ENCODE assay signal across 17 mouse cellular contexts in the genomic region with DNA sequence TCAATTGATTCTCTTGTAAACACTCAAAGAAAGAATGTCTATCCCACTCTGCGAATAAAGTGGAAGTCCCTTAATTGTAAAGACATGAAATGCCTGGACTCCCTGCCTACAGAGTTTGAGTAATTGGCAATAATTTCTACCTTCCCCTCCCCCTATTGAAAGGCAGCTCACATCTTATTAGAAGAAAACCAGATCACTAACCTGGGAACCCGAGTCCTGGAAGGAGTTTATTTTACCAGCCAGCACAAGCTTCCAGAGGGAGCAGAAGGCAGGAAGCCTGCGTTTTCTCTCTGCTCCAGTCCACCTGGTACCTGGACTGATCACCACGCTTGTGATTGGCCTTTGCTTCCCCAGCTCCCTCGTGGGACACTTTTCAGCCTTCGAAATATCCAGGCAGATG. TPM values are rescaled to one million over a fixed set of nuclear protein-coding genes. Genes with fewer than 3 reads are reported as not detected.
DNase-seq lines count a peak whose midpoint lies in the region; ATAC-seq and TF ChIP-seq lines count a peak whose summit lies in the region.
"Had no signal": no experiment of that assay in that cellular context is flagged by ENCODE, and none has a peak within 500 bp of the region (broad histone marks: within the 10 kb centered on the region; RNA-seq: fewer than 3 reads in every experiment).

No protein-coding gene starts in this region.

- H3K9ac ChIP-seq in intestine, embryonic 14.5 days (ENCODE audit: low read length): no peak overlapping the region
- no peak overlapping the region for H3K9ac ChIP-seq in intestine, embryonic 16.5 days (ENCODE audit: low read depth, low read length)
- H3K9ac ChIP-seq in embryonic facial prominence, embryonic 11.5 days (replicated peaks; ENCODE audit: low read length): peak overlapping the region; percentile 5; the same call in 1 of the 2 replicates
- H3K9ac ChIP-seq in limb, embryonic 14.5 days (ENCODE audit: low read depth, low read length, severe bottlenecking): no peak overlapping the region
- H3K9ac ChIP-seq: forebrain, embryonic 15.5 days had no signal

- H3K4me1 ChIP-seq in intestine, embryonic 14.5 days (replicated peaks; ENCODE audit: control insufficient read depth, insufficient read depth, low read length): peaks cover 35% of the 10 kb centered on the region
- H3K4me1 ChIP-seq in intestine, embryonic 16.5 days (ENCODE audit: control insufficient read depth, insufficient read depth, low read length): peaks cover 11% of the 10 kb centered on the region; the same call in 1 of the 2 replicates
- peaks cover 16% of the 10 kb centered on the region for H3K4me1 ChIP-seq in embryonic facial prominence, embryonic 11.5 days (ENCODE audit: control insufficient read depth, insufficient read depth, low read length)
- peaks cover 34% of the 10 kb centered on the region for H3K4me1 ChIP-seq in limb, embryonic 14.5 days (ENCODE audit: control insufficient read depth, insufficient read depth, low read length)

- no peak overlapping the region for H3K4me3 ChIP-seq in intestine, embryonic 14.5 days (ENCODE audit: low read depth, low read length)
- no peak overlapping the region for H3K4me3 ChIP-seq in intestine, embryonic 16.5 days (ENCODE audit: low read length)
- H3K4me3 ChIP-seq in embryonic facial prominence, embryonic 11.5 days (ENCODE audit: low read depth, low read length): no peak overlapping the region
- H3K4me3 ChIP-seq in limb, embryonic 14.5 days (replicated peaks; ENCODE audit: low read length): no peak overlapping the region
- H3K4me3 ChIP-seq: forebrain, embryonic 15.5 days had no signal

- H3K4me2 ChIP-seq in intestine, embryonic 14.5 days (ENCODE audit: low read length): no peak overlapping the region
- H3K4me2 ChIP-seq in intestine, embryonic 16.5 days (ENCODE audit: low read depth, low read length): no peak overlapping the region
- H3K4me2 ChIP-seq in embryonic facial prominence, embryonic 11.5 days (ENCODE audit: low read depth, low read length): peak overlapping the region; percentile 21; the same call in 1 of the 2 replicates
- H3K4me2 ChIP-seq in limb, embryonic 14.5 days (replicated peaks; ENCODE audit: low read depth, low read length, severe bottlenecking): 0 out of 2 replicates have a peak overlapping the region, but pooled peaks have one; percentile 10
- H3K4me2 ChIP-seq: forebrain, embryonic 15.5 days had no signal

- WGBS in intestine, embryonic 14.5 days: 12% methylated on average over 6 of the region's 6 CpGs
- 21% methylated on average over 6 of the region's 6 CpGs for WGBS in intestine, embryonic 16.5 days
- 21% methylated on average over 6 of the region's 6 CpGs for WGBS in embryonic facial prominence, embryonic 11.5 days
- 8% methylated on average over 6 of the region's 6 CpGs for WGBS in limb, embryonic 14.5 days

- peak; percentile 62 for DNase-seq in intestine, embryonic 14.5 days (ENCODE audit: low spot score)
- DNase-seq in embryo, embryonic 10 days (ENCODE audit: low spot score): peak; percentile 49
- peak; percentile 72 for DNase-seq in embryonic facial prominence, embryonic 11.5 days (ENCODE audit: low spot score)
- DNase-seq in limb, embryonic 14.5 days (ENCODE audit: low spot score): peak; percentile 59
- no peak for DNase-seq in right cerebral cortex, postnatal 4 days
- no peak for DNase-seq in cerebellum, postnatal 10 days
- no peak for DNase-seq in right cerebral cortex, adult 2 months (ENCODE audit: low spot score in 2 of 2)
- DNase-seq: adrenal gland, postnatal 36 days; heart, postnatal 4 days; kidney, adult 2 months; thymus, adult 18-20 months had no signal

- H3K9me3 ChIP-seq in intestine, embryonic 14.5 days (ENCODE audit: control insufficient read depth, low read length): no peaks in the 10 kb centered on the region
- H3K9me3 ChIP-seq in intestine, embryonic 16.5 days (ENCODE audit: control insufficient read depth, low read length): no peaks in the 10 kb centered on the region
- H3K9me3 ChIP-seq in embryonic facial prominence, embryonic 11.5 days (replicated peaks; ENCODE audit: control insufficient read depth, low read length): no peaks in the 10 kb centered on the region
- H3K9me3 ChIP-seq in limb, embryonic 14.5 days (ENCODE audit: control insufficient read depth, low read length): no peaks in the 10 kb centered on the region
- H3K9me3 ChIP-seq: forebrain, embryonic 15.5 days had no signal

- H3K36me3 ChIP-seq in intestine, embryonic 14.5 days (ENCODE audit: control insufficient read depth, insufficient read depth, low read length): no peaks in the 10 kb centered on the region
- H3K36me3 ChIP-seq in intestine, embryonic 16.5 days (ENCODE audit: control insufficient read depth, insufficient read depth, low read length): no peaks in the 10 kb centered on the region
- no peaks in the 10 kb centered on the region for H3K36me3 ChIP-seq in embryonic facial prominence, embryonic 11.5 days (replicated peaks; ENCODE audit: control insufficient read depth, insufficient read depth, low read depth, low read length)
- H3K36me3 ChIP-seq in limb, embryonic 14.5 days (ENCODE audit: control insufficient read depth, insufficient read depth, low read length): no peaks in the 10 kb centered on the region
- H3K36me3 ChIP-seq: forebrain, embryonic 15.5 days had no signal

- no peak for TF ChIP-seq POLR2A in limb, embryonic 14.5 days (IDR thresholded peaks at IDR 0.05; ENCODE audit: borderline replicate concordance, extremely low read depth, insufficient read depth, insufficient read length)

- peak overlapping the region; percentile 1 for H3K27ac ChIP-seq in intestine, embryonic 14.5 days (ENCODE audit: low read depth)
- H3K27ac ChIP-seq in intestine, embryonic 16.5 days (ENCODE audit: low read length): no peak overlapping the region
- H3K27ac ChIP-seq in embryonic facial prominence, embryonic 11.5 days (replicated peaks; ENCODE audit: low read depth, low read length): peak overlapping the region; percentile 78
- peak overlapping the region; percentile 34 for H3K27ac ChIP-seq in limb, embryonic 14.5 days (replicated peaks; ENCODE audit: low read depth, low read length)
- H3K27ac ChIP-seq: forebrain, embryonic 15.5 days had no signal

- H3K27me3 ChIP-seq in intestine, embryonic 14.5 days (replicated peaks; ENCODE audit: control insufficient read depth, insufficient read depth, low read length): no peaks in the 10 kb centered on the region
- H3K27me3 ChIP-seq in intestine, embryonic 16.5 days (replicated peaks; ENCODE audit: control insufficient read depth, insufficient read depth, low read length): no peaks in the 10 kb centered on the region
- no peaks in the 10 kb centered on the region for H3K27me3 ChIP-seq in embryonic facial prominence, embryonic 11.5 days (ENCODE audit: control insufficient read depth, insufficient read depth, low read length)
- no peaks in the 10 kb centered on the region for H3K27me3 ChIP-seq in limb, embryonic 14.5 days (ENCODE audit: control insufficient read depth, insufficient read depth, low read length)
- H3K27me3 ChIP-seq: forebrain, embryonic 15.5 days had no signal

- peak; percentile 81 for ATAC-seq in intestine, embryonic 14.5 days (replicated peaks; ENCODE audit: low FRiP score, low TSS enrichment, low read depth)
- ATAC-seq in intestine, embryonic 16.5 days: no peak
- ATAC-seq in embryonic facial prominence, embryonic 11.5 days (replicated peaks; ENCODE audit: insufficient number of reproducible peaks, low FRiP score, low TSS enrichment, low read depth): peak; percentile 35
- ATAC-seq in limb, embryonic 14.5 days (ENCODE audit: low FRiP score, low read depth): peak; percentile 66; the same call in 1 of the 2 replicates
- ATAC-seq: forebrain, embryonic 15.5 days; lung, postnatal 0 days had no signal

RNA-seq across cellular contexts. Expression of a gene that starts 25.9 kb away (rescaled TPM):
- 54.7 and 67.5 TPM in 2 replicates for polyA plus RNA-seq in intestine, embryonic 14.5 days (2014; fragmentation: Nextera tagmentation; extraction: Ambion mirVana)
- polyA plus RNA-seq in intestine, embryonic 16.5 days (2015; fragmentation: Nextera tagmentation; extraction: Ambion mirVana): 29.0 and 34.7 TPM in 2 replicates
- 94.6 and 110 TPM in 2 replicates for polyA plus RNA-seq in embryonic facial prominence, embryonic 11.5 days (2014; fragmentation: Nextera tagmentation; extraction: Ambion mirVana)
- polyA plus RNA-seq in limb, embryonic 14.5 days (2012; rRNA removed): 197 and 222 TPM in 2 replicates
- polyA plus RNA-seq in limb, embryonic 14.5 days (2014; fragmentation: Nextera tagmentation; extraction: Ambion mirVana): 59.1 and 73.9 TPM in 2 replicates

RNA-seq across cellular contexts. Expression of a gene that starts 26.6 kb away (rescaled TPM):
- polyA plus RNA-seq in intestine, embryonic 14.5 days (2014; fragmentation: Nextera tagmentation; extraction: Ambion mirVana): 40.0 and 46.4 TPM in 2 replicates
- polyA plus RNA-seq in intestine, embryonic 16.5 days (2015; fragmentation: Nextera tagmentation; extraction: Ambion mirVana): 33.0 and 34.9 TPM in 2 replicates
- polyA plus RNA-seq in embryonic facial prominence, embryonic 11.5 days (2014; fragmentation: Nextera tagmentation; extraction: Ambion mirVana): 44.9 and 46.4 TPM in 2 replicates
- polyA plus RNA-seq in limb, embryonic 14.5 days (2012; rRNA removed): 92.8 and 98.8 TPM in 2 replicates
- polyA plus RNA-seq in limb, embryonic 14.5 days (2014; fragmentation: Nextera tagmentation; extraction: Ambion mirVana): 104 and 117 TPM in 2 replicates
- polyA plus RNA-seq: C2C12 had no signal

RNA-seq across cellular contexts. Expression of a gene that starts 50.2 kb away (rescaled TPM):
- polyA plus RNA-seq in intestine, embryonic 14.5 days (2014; fragmentation: Nextera tagmentation; extraction: Ambion mirVana): 1.7 and 3.4 TPM in 2 replicates
- 0.72 and 0.99 TPM in 2 replicates for polyA plus RNA-seq in intestine, embryonic 16.5 days (2015; fragmentation: Nextera tagmentation; extraction: Ambion mirVana)
- 8.5 and 10.2 TPM in 2 replicates for polyA plus RNA-seq in embryonic facial prominence, embryonic 11.5 days (2014; fragmentation: Nextera tagmentation; extraction: Ambion mirVana)
- 5.7 and 8.8 TPM in 2 replicates for polyA plus RNA-seq in limb, embryonic 14.5 days (2012; rRNA removed)
- 4.2 and 5.4 TPM in 2 replicates for polyA plus RNA-seq in limb, embryonic 14.5 days (2014; fragmentation: Nextera tagmentation; extraction: Ambion mirVana)
- polyA plus RNA-seq: C2C12; large intestine, adult 2 months; liver, adult 2 months had no signal

Comparison
In these comparisons a context has a peak if more than half of its experiments do, and no peak if none do; other contexts are left out.
1. DNase-seq: peak in intestine, embryonic 14.5 days (single experiment), embryo, embryonic 10 days (single experiment), embryonic facial prominence, embryonic 11.5 days (single experiment) and limb, embryonic 14.5 days (single experiment); none in right cerebral cortex, postnatal 4 days (single experiment), cerebellum, postnatal 10 days (0 of 2) and right cerebral cortex, adult 2 months (0 of 2).
2. H3K4me2 ChIP-seq: peak in embryonic facial prominence, embryonic 11.5 days (single experiment) and limb, embryonic 14.5 days (single experiment); none in intestine, embryonic 14.5 days (single experiment) and intestine, embryonic 16.5 days (single experiment).